Mouse (Mus musculus): Measurements from ENCODE around the gene Serpinc1.

DNA sequence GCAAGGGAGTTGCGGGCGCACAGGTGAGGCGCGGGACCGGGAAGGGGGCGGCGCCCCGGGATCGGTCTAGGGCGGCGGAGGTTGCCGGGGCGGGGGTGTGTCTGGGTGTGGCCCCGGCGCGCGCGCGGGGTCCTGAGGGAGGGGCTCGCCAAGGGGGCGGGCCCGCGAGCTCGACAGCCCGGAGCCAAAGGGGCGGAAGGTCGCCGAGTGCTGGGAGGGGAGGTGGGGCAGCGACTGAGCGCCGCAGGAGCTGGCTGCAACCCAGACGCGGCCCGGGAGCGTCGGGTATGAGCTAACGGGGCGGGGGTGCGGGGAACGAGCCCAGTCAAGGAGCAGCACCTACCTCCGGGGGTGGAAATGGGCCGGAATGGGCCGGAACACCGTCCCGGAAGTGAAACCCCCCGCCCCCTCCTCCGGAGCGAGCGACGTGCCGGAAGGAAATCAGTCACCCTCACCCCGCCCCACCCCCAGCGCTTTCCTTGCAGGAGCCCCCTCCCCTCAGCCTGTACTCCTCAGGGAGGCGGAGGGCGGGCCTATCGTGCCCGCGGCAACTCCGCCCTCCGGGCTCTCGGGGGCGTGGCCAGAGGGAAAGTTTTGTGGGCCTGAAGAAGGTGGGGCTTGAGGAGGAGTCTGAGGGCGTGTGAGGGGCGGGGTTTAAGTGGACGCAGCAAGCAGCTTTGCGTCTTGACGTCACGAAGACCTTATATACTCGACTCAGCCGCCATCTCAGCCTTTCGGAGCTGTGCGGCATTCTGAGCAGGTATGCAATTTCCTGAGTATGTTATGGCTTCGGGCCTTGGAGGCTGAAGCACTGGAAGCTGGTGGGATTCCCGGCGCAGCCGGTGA is 56.3 kb downstream of the Serpinc1 start, which contains the start of gene Zbtb37:
- no peak for TF ChIP-seq CTCF (IDR thresholded peaks at IDR 0.05; ENCODE audit: low read depth)
- peak; percentile 78 for TF ChIP-seq EP300 (optimal IDR thresholded peaks at IDR 0.05)

All from stomach, postnatal 0 days (tissue).